Mouse (Mus musculus): ENCODE data around the gene Lama2.

Lama2 gene

GRCm38 (mm10) chr10:27188630-27189365, 430.8 kb downstream of the Lama2 start:
- no peak for DNase-seq (ENCODE audit: low spot score)

- DNase-seq (ENCODE audit: low spot score), result no peak
Observed at GRCm38 (mm10) chr10:27184185-27184584, 435.4 kb downstream of the Lama2 start.

- no peak for DNase-seq (ENCODE audit: low spot score)
Observed at GRCm38 (mm10) chr10:27174271-27174670, 445.3 kb downstream of the Lama2 start.

- no peak for DNase-seq (ENCODE audit: low spot score)
Observed at GRCm38 (mm10) chr10:27164738-27165137, 454.8 kb downstream of the Lama2 start.

- no peak for DNase-seq (ENCODE audit: low spot score)
Observed at GRCm38 (mm10) chr10:27162364-27162763, 457.2 kb downstream of the Lama2 start.

GRCm38 (mm10) chr10:27150220-27150619, 469.3 kb downstream of the Lama2 start:
- no peak for DNase-seq (ENCODE audit: low spot score)

GRCm38 (mm10) chr10:27140422-27140821, 479.1 kb downstream of the Lama2 start:
- DNase-seq (ENCODE audit: low spot score), result no peak

GRCm38 (mm10) chr10:27135768-27136167, 483.8 kb downstream of the Lama2 start:
- DNase-seq (ENCODE audit: low spot score), result no peak

- DNase-seq (ENCODE audit: low spot score), result peak; percentile 59
Observed at GRCm38 (mm10) chr10:27133135-27133534, 486.4 kb downstream of the Lama2 start.

GRCm38 (mm10) chr10:27127454-27127853, 492.1 kb downstream of the Lama2 start:
- no peak for DNase-seq (ENCODE audit: low spot score)

GRCm38 (mm10) chr10:27123763-27124162, 495.8 kb downstream of the Lama2 start:
- no peak for DNase-seq (ENCODE audit: low spot score)

- no peak for DNase-seq (ENCODE audit: low spot score)
Observed at GRCm38 (mm10) chr10:27117815-27118214, 501.7 kb downstream of the Lama2 start.

GRCm38 (mm10) chr10:27116938-27117647, 502.5 kb downstream of the Lama2 start:
- no peak for DNase-seq (ENCODE audit: low spot score)

- DNase-seq (ENCODE audit: low spot score), result no peak
Observed at GRCm38 (mm10) chr10:27114131-27114530, 505.4 kb downstream of the Lama2 start.

GRCm38 (mm10) chr10:27103811-27104210, 515.7 kb downstream of the Lama2 start:
- DNase-seq (ENCODE audit: low spot score), result peak; percentile 10

GRCm38 (mm10) chr10:27101800-27102353, 517.7 kb downstream of the Lama2 start:
- DNase-seq (ENCODE audit: low spot score), result no peak

GRCm38 (mm10) chr10:27077113-27077512, 542.4 kb downstream of the Lama2 start:
- DNase-seq (ENCODE audit: low spot score), result no peak

- no peak for DNase-seq (ENCODE audit: low spot score)
Observed at GRCm38 (mm10) chr10:27068794-27069435, 550.6 kb downstream of the Lama2 start.

- DNase-seq (ENCODE audit: low spot score), result no peak
Observed at GRCm38 (mm10) chr10:27063671-27064070, 555.9 kb downstream of the Lama2 start.

GRCm38 (mm10) chr10:27054488-27054887, 565.1 kb downstream of the Lama2 start:
- no peak for DNase-seq (ENCODE audit: low spot score)

GRCm38 (mm10) chr10:27047196-27047595, 572.4 kb downstream of the Lama2 start:
- peak; percentile 25 for DNase-seq (ENCODE audit: low spot score)

GRCm38 (mm10) chr10:27041812-27042211, 577.7 kb downstream of the Lama2 start:
- no peak for DNase-seq (ENCODE audit: low spot score)

- DNase-seq (ENCODE audit: low spot score), result no peak
Observed at GRCm38 (mm10) chr10:27022707-27023106, 596.9 kb downstream of the Lama2 start.

Data from left cerebral cortex, adult 11 months (tissue).